Mouse (Mus musculus) CH12.LX (cell line): ENCODE data around the gene Klhl8. TPM values are rescaled to one million over a fixed set of nuclear protein-coding genes. Genes with fewer than 3 reads are reported as not detected.

ENCODE experiments used
- DNase-seq: peaks from one replicate; pipeline ENCODE4 v3.0.0-alpha.2; 2013; ENCODE audit errors: extremely low read depth
- H3K27ac ChIP-seq: 2 replicates; pipeline ENCODE4 v1.5.1; 2012; ENCODE audit warnings: low read depth, mild to moderate bottlenecking, control low read depth, moderate library complexity; ENCODE audit not compliant: insufficient read depth
- H3K27me3 ChIP-seq: replicated peaks from 2 replicates; pipeline ENCODE3; 2012; ENCODE audit warnings: inconsistent platforms
- H3K36me3 ChIP-seq, 2 experiments: replicated peaks in 1 of 2; 2 replicates each; pipeline versions ENCODE3 to v1.6.1; 2012; ENCODE audit warnings: inconsistent platforms in 1 of 2, low read length in 1 of 2, mild to moderate bottlenecking in 1 of 2, mixed read lengths in 1 of 2, moderate library complexity in 1 of 2; ENCODE audit not compliant: control insufficient read depth in 1 of 2, insufficient read depth in 1 of 2
- H3K4me1 ChIP-seq, 2 experiments: 2 replicates each; pipeline ENCODE4 v1.6.1; 2012; ENCODE audit warnings: inconsistent platforms in 1 of 2, moderate library complexity in 1 of 2; ENCODE audit not compliant: insufficient read depth in 2 of 2, control insufficient read depth in 1 of 2
- H3K4me2 ChIP-seq: 2 replicates; pipeline ENCODE4 v1.6.1; 2012; ENCODE audit warnings: low read depth, mild to moderate bottlenecking, control low read depth; ENCODE audit not compliant: poor library complexity, insufficient read depth, severe bottlenecking
- H3K4me3 ChIP-seq, 3 experiments: fragments of 150-350 bp in 1 of 3; sonication (generic) in 1 of 3; replicated peaks in 1 of 3; 2 replicates each; pipeline versions ENCODE3 to v1.5.1; 2011 to 2012; ENCODE audit warnings: low read depth in 2 of 3, low read length in 2 of 3, mild to moderate bottlenecking in 2 of 3, moderate library complexity in 2 of 3, control low read depth in 1 of 3, improper control_type of control experiment in 1 of 3, inconsistent platforms in 1 of 3, mixed read lengths in 1 of 3; ENCODE audit not compliant: poor library complexity in 1 of 3
- H3K79me2 ChIP-seq: replicated peaks from 2 replicates; pipeline ENCODE4 v1.6.1; 2012; ENCODE audit warnings: mild to moderate bottlenecking, moderate library complexity; ENCODE audit not compliant: control insufficient read depth, poor library complexity, insufficient read depth, severe bottlenecking; ENCODE audit errors: extremely low read depth
- H3K9ac ChIP-seq: 2 replicates; pipeline ENCODE4 v1.6.1; 2012; ENCODE audit warnings: low read depth, mild to moderate bottlenecking, control low read depth, moderate library complexity; ENCODE audit not compliant: insufficient read depth
- H3K9me3 ChIP-seq: replicated peaks from 2 replicates; pipeline ENCODE3; 2012; ENCODE audit warnings: low read length, inconsistent platforms, mixed read lengths
- BHLHE40 ChIP-seq: IDR thresholded peaks from 2 replicates; pipeline ENCODE4 v1.6.1; 2011; ENCODE audit warnings: mild to moderate bottlenecking, low read depth, low read length, improper control_type of control experiment
- CHD2 ChIP-seq: IDR thresholded peaks from 2 replicates; pipeline ENCODE4 v1.6.1; 2011; ENCODE audit warnings: low read length, improper control_type of control experiment
- E2F4 ChIP-seq: IDR thresholded peaks from 2 replicates; pipeline ENCODE4 v1.6.1; 2011; ENCODE audit warnings: low read depth, low read length, improper control_type of control experiment; ENCODE audit not compliant: insufficient replicate concordance
- ELF1 ChIP-seq: IDR thresholded peaks from 2 replicates; pipeline ENCODE4 v1.6.1; 2014; ENCODE audit warnings: low read depth, mild to moderate bottlenecking, inconsistent platforms, low read length, improper control_type of control experiment
- EP300 ChIP-seq: IDR thresholded peaks from 2 replicates; pipeline ENCODE4 v1.6.1; 2011; ENCODE audit warnings: low read length, improper control_type of control experiment
- ETS1 ChIP-seq: conservative IDR thresholded peaks from 2 replicates; pipeline ENCODE4 v1.6.1; 2012; ENCODE audit warnings: low read depth, mild to moderate bottlenecking, inconsistent platforms, low read length, improper control_type of control experiment, moderate library complexity
- HCFC1 ChIP-seq: IDR thresholded peaks from 2 replicates; pipeline ENCODE4 v1.6.1; 2012; ENCODE audit warnings: low read depth, mild to moderate bottlenecking, inconsistent platforms, low read length, improper control_type of control experiment
- IRF4 ChIP-seq: IDR thresholded peaks from 2 replicates; pipeline ENCODE4 v1.6.1; 2014; ENCODE audit warnings: low read depth, mild to moderate bottlenecking, inconsistent platforms, low read length, improper control_type of control experiment
- JUN ChIP-seq: IDR thresholded peaks from 2 replicates; pipeline ENCODE4 v1.6.1; 2011; ENCODE audit warnings: low read depth, mild to moderate bottlenecking, low read length, improper control_type of control experiment, moderate library complexity; ENCODE audit not compliant: insufficient read depth
- KAT2A ChIP-seq: IDR thresholded peaks from 2 replicates; pipeline ENCODE4 v1.6.1; 2012; ENCODE audit warnings: low read length, improper control_type of control experiment, inconsistent platforms; ENCODE audit not compliant: insufficient replicate concordance
- MAFK ChIP-seq: IDR thresholded peaks from 2 replicates; pipeline ENCODE4 v1.6.1; 2011; ENCODE audit warnings: low read length, improper control_type of control experiment; ENCODE audit not compliant: insufficient replicate concordance
- NRF1 ChIP-seq: IDR thresholded peaks from 2 replicates; pipeline ENCODE4 v1.6.1; 2014; ENCODE audit warnings: low read depth, mild to moderate bottlenecking, inconsistent platforms, low read length, improper control_type of control experiment, moderate library complexity
- PAX5 ChIP-seq: IDR thresholded peaks from 2 replicates; pipeline ENCODE4 v1.6.1; 2012; ENCODE audit warnings: low read length, inconsistent platforms, mixed read lengths
- POLR2A ChIP-seq: IDR thresholded peaks from 2 replicates; pipeline ENCODE4 v1.6.1; 2011; ENCODE audit warnings: low read depth, mild to moderate bottlenecking, improper control_type of control experiment, low read length
- POLR2AphosphoS2 ChIP-seq: IDR thresholded peaks from 2 replicates; pipeline ENCODE4 v1.6.1; 2011; ENCODE audit warnings: low read depth, low read length, improper control_type of control experiment
- RAD21 ChIP-seq: IDR thresholded peaks from 2 replicates; pipeline ENCODE4 v1.6.1; 2011; ENCODE audit warnings: low read depth, mild to moderate bottlenecking, low read length, improper control_type of control experiment, moderate library complexity
- SIN3A ChIP-seq: IDR thresholded peaks from 2 replicates; pipeline ENCODE4 v1.6.1; 2012; ENCODE audit warnings: low read length, improper control_type of control experiment, inconsistent platforms
- UBTF ChIP-seq: IDR thresholded peaks from 2 replicates; pipeline ENCODE4 v1.6.1; 2012; ENCODE audit warnings: low read depth, mild to moderate bottlenecking, inconsistent platforms, low read length, improper control_type of control experiment, moderate library complexity
- USF1 ChIP-seq: IDR thresholded peaks from 2 replicates; pipeline ENCODE4 v1.6.1; 2014; ENCODE audit warnings: low read depth, mild to moderate bottlenecking, inconsistent platforms, low read length, improper control_type of control experiment
- USF2 ChIP-seq: conservative IDR thresholded peaks from 2 replicates; pipeline ENCODE4 v1.6.1; 2011; ENCODE audit warnings: low read depth, low read length, improper control_type of control experiment
- ZC3H11A ChIP-seq: IDR thresholded peaks from 2 replicates; pipeline ENCODE4 v1.6.1; 2012; ENCODE audit warnings: low read depth, mild to moderate bottlenecking, inconsistent platforms, low read length, improper control_type of control experiment
- ZKSCAN1 ChIP-seq: IDR thresholded peaks from 2 replicates; pipeline ENCODE4 v1.6.1; 2012; ENCODE audit warnings: low read depth, inconsistent platforms, low read length, improper control_type of control experiment, borderline replicate concordance
- ZMIZ1 ChIP-seq: IDR thresholded peaks from 2 replicates; pipeline ENCODE4 v1.6.1; 2012; ENCODE audit warnings: low read depth, mild to moderate bottlenecking, inconsistent platforms, low read length, improper control_type of control experiment
- ZNF384 ChIP-seq: IDR thresholded peaks from 2 replicates; pipeline ENCODE4 v1.6.1; 2012; ENCODE audit warnings: low read depth, low read length, improper control_type of control experiment, inconsistent platforms
- dilution Hi-C: fragments of 300-500 bp; cut with MboI; formaldehyde crosslinking; loops from 2 replicates; pipeline ENCODE4 v1.14.3; 2020; ENCODE audit warnings: low sequenced_read_pairs; ENCODE audit not compliant: extremely low pct_unique_long_range_greater_than_20kb, extremely low pct_ligation_motif_present
- in situ Hi-C: fragments of 300-500 bp; cut with MboI; formaldehyde crosslinking; loops from 3 replicates; pipeline ENCODE4 v1.14.3; 2019; ENCODE audit warnings: low sequenced_read_pairs, low pct_ligation_motif_present, low pct_unique_long_range_greater_than_20kb, mixed read lengths
- polyA plus RNA-seq: library from polyadenylated mRNA; unstranded; fragments of >175 nt; gene quantifications from 2 replicates; pipeline ENCODE4 v1.2.1, GENCODE M21; 2012; ENCODE audit warnings: low read depth; ENCODE audit not compliant: insufficient read length
- total RNA-seq, 2 experiments: library from RNA; depleted of rRNA; stranded (reverse); fragments of 300-350 nt in 1 of 2; fragments of >200 nt in 1 of 2; gene quantifications; 2 replicates each; pipeline ENCODE4 v1.2.3; 2012 to 2014

Gene Klhl8
- total and polyA plus RNA-seq, 3 experiments: 3.4 to 15.6 (median 5.4) TPM

GRCm38 (mm10) chr5:103914335-103915226, 3.5 kb upstream of the Klhl8 start (continued):
- TF ChIP-seq UBTF (no peak), MAFK (peak; percentile 47; the same call in 1 of the 2 replicates), BHLHE40 (peak; percentile 75), PAX5 (no peak), ZKSCAN1 (no peak), JUN (peak; percentile 23; the same call in 1 of the 2 replicates), NRF1 (no peak), POLR2A (no peak), ELF1 (peak; percentile 67), ZC3H11A (no peak), USF1 (no peak), SIN3A (peak; percentile 90), IRF4 (peak; percentile 87), ZMIZ1 (no peak), CHD2 (0 out of 2 replicates have a peak, but pooled peaks have one; percentile 34), ZNF384 (peak; percentile 94), HCFC1 (peak; percentile 37), USF2 (no peak), KAT2A (no peak), RAD21 (peak; percentile 15), E2F4 (0 out of 2 replicates have a peak, but pooled peaks have one; percentile 22), POLR2AphosphoS2 (no peak), ETS1 (peak; percentile 82)

- Histone ChIP-seq H3K4me1 (peaks cover 18 to 57% of the 10 kb centered on the region in 2 experiments), H3K9me3 (no peaks in the 10 kb centered on the region), H3K36me3 (no peaks in the 10 kb centered on the region), H3K79me2 (no peaks in the 10 kb centered on the region; the same call in 1 of the 2 replicates), H3K27me3 (peaks cover 5% of the 10 kb centered on the region), H3K4me3 (no peak overlapping the region), H3K4me2 (peak overlapping the region; percentile 34), H3K9ac (no peak overlapping the region), H3K27ac (peak overlapping the region; percentile 64)
- in situ Hi-C loops: no loop called here
- dilution Hi-C loops: no loop called here
- TF ChIP-seq IRF4: peak; percentile 78; the same call in 1 of the 2 replicates
- TF ChIP-seq EP300: peak; percentile 35; the same call in 1 of the 2 replicates
- TF ChIP-seq BHLHE40: 0 out of 2 replicates have a peak, but pooled peaks have one; percentile 35
- no peak for TF ChIP-seq CHD2
- DNase-seq: no peak
Observed at GRCm38 (mm10) chr5:103913150-103913549, 2.1 kb upstream of the Klhl8 start.
